Mouse (Mus musculus): Measurements from ENCODE around the gene Minos1.

- no peak for TF ChIP-seq CTCF (IDR thresholded peaks at IDR 0.05; ENCODE audit: extremely low read depth, insufficient read depth, low read length)
- no peak for TF ChIP-seq POLR2A (IDR thresholded peaks at IDR 0.05; ENCODE audit: extremely low read depth, insufficient read depth, low read length)
Measured at GRCm38 (mm10) chr4:139145156-139145555, 14.2 kb upstream of the Minos1 start.
